Mouse (Mus musculus): ENCODE results near the gene Tmprss7. TPM values are rescaled to one million over a fixed set of nuclear protein-coding genes. Genes with fewer than 3 reads are reported as not detected.

Tmprss7 gene
- total and polyA plus RNA-seq, 3 experiments: not detected

- no peaks in the 10 kb centered on the region for H3K27me3 ChIP-seq (ENCODE audit: control insufficient read depth, insufficient read depth, low read length)
- intact Hi-C loops (cut with DNase I): no loop called here
- no peak overlapping the region for H3K27ac ChIP-seq
- TF ChIP-seq EP300 (IDR thresholded peaks at IDR 0.05; ENCODE audit: insufficient read depth, low read depth, low read length) (no peak), POLR2A (IDR thresholded peaks at IDR 0.05; ENCODE audit: insufficient read depth, low read depth, low read length) (no peak), CTCF (IDR thresholded peaks at IDR 0.05) (no peak)
- WGBS: 65% methylated on average over 5 of the region's 5 CpGs
- H3K9ac ChIP-seq (ENCODE audit: low read depth, low read length): no peak overlapping the region
- DNase-seq: no peak
- no peaks in the 10 kb centered on the region for H3K36me3 ChIP-seq (ENCODE audit: control insufficient read depth, insufficient read depth, low read length)
- no peak overlapping the region for H3K4me3 ChIP-seq
- no peaks in the 10 kb centered on the region for H3K79me2 ChIP-seq (replicated peaks; ENCODE audit: control insufficient read depth, insufficient read depth, low read length)
- H3K4me1 ChIP-seq (ENCODE audit: control insufficient read depth, insufficient read depth, low read length): no peaks in the 10 kb centered on the region
These were observed 21.2 kb upstream of the Tmprss7 start for GRCm38 (mm10) chr16:45714489-45715150.

DNA sequence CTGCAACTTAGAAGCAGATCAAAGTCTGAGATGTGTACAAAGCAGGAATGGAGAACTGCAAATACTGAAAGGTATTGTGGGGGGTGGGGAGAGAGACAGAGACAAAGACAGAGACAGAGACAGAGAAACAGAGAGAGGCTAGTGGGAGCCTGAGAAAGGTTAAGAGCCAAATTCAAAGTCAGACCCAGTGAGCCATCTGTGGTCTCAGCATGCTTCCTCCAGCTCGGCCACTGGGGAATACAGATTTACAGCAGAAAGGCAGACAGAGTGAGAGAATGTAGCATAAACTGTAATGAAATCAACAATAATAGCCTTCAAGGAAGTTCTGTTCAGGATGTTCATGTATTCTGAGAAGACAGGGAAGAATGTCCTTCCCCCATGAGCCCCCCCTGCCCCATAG, 20.4 kb upstream of the Tmprss7 start:
- TF ChIP-seq CTCF (IDR thresholded peaks at IDR 0.05) (no peak), EP300 (IDR thresholded peaks at IDR 0.05; ENCODE audit: insufficient read depth, low read depth, low read length) (no peak), POLR2A (IDR thresholded peaks at IDR 0.05; ENCODE audit: insufficient read depth, low read depth, low read length) (no peak)
- H3K27me3 ChIP-seq (ENCODE audit: control insufficient read depth, insufficient read depth, low read length): no peaks in the 10 kb centered on the region
- DNase-seq: no peak
- H3K79me2 ChIP-seq (replicated peaks; ENCODE audit: control insufficient read depth, insufficient read depth, low read length): no peaks in the 10 kb centered on the region
- no peaks in the 10 kb centered on the region for H3K4me1 ChIP-seq (ENCODE audit: control insufficient read depth, insufficient read depth, low read length)
- 62% methylated on average over 1 of the region's 1 CpGs for WGBS
- H3K27ac ChIP-seq: no peak overlapping the region
- H3K4me3 ChIP-seq: no peak overlapping the region
- intact Hi-C loops (cut with DNase I): no loop called here
- no peak overlapping the region for H3K9ac ChIP-seq (ENCODE audit: low read depth, low read length)
- no peaks in the 10 kb centered on the region for H3K36me3 ChIP-seq (ENCODE audit: control insufficient read depth, insufficient read depth, low read length)

DNA sequence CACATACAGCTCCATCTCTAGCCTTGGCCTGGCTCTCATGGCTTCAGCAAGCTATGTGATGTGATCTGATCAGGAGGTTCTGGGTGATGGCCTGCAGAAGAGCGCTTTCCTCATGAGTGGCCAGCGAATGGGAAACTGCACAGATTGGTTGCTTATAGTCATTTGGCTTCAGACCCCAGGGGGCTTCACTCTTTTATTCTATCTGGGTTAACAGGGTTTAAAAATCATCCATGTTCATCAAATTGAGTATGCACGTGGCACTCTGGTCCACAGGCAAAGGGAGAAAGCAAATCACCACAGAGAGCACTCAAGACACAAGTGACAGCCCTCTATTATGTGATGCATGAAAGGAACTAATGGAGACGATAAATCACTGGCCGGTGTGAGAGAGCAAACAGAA, 19.8 kb upstream of the Tmprss7 start:
- Histone ChIP-seq H3K9ac (ENCODE audit: low read depth, low read length) (no peak overlapping the region), H3K4me1 (ENCODE audit: control insufficient read depth, insufficient read depth, low read length) (no peaks in the 10 kb centered on the region), H3K4me3 (no peak overlapping the region), H3K36me3 (ENCODE audit: control insufficient read depth, insufficient read depth, low read length) (no peaks in the 10 kb centered on the region), H3K27ac (no peak overlapping the region), H3K79me2 (replicated peaks; ENCODE audit: control insufficient read depth, insufficient read depth, low read length) (no peaks in the 10 kb centered on the region), H3K27me3 (ENCODE audit: control insufficient read depth, insufficient read depth, low read length) (no peaks in the 10 kb centered on the region)
- TF ChIP-seq POLR2A (IDR thresholded peaks at IDR 0.05; ENCODE audit: insufficient read depth, low read depth, low read length) (no peak), EP300 (IDR thresholded peaks at IDR 0.05; ENCODE audit: insufficient read depth, low read depth, low read length) (no peak), CTCF (IDR thresholded peaks at IDR 0.05) (no peak)
- 90% methylated on average over 5 of the region's 5 CpGs for WGBS
- intact Hi-C loops (cut with DNase I): no loop called here
- no peak for DNase-seq

DNA sequence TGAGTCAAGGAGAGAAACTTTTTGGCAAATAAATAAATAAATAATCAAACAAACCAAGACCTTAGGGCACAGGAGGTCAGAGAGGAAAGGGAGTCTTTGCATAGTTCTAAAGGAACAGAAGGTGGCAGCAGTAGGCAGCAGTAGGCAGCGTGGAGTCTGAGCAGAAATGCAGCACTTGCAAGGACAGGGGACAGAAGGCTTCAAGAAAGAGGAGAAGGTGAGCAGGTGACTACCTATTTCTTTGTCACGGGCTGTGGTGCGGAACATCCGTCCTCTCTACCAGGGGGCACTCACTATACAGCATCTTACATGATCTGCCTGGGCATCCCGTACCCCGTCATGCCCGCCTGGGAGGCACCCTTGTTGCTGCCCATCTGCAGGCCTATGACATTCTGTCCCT, 17.8 kb upstream of the Tmprss7 start:
- whole genome bisulfite sequencing: 83% methylated on average over 7 of the region's 7 CpGs
- Histone ChIP-seq H3K9ac (ENCODE audit: low read depth, low read length) (no peak overlapping the region), H3K36me3 (ENCODE audit: control insufficient read depth, insufficient read depth, low read length) (no peaks in the 10 kb centered on the region), H3K27ac (no peak overlapping the region), H3K4me3 (no peak overlapping the region), H3K79me2 (replicated peaks; ENCODE audit: control insufficient read depth, insufficient read depth, low read length) (no peaks in the 10 kb centered on the region), H3K4me1 (ENCODE audit: control insufficient read depth, insufficient read depth, low read length) (no peaks in the 10 kb centered on the region), H3K27me3 (ENCODE audit: control insufficient read depth, insufficient read depth, low read length) (no peaks in the 10 kb centered on the region)
- intact Hi-C loops (cut with DNase I): no loop called here
- TF ChIP-seq CTCF (IDR thresholded peaks at IDR 0.05): peak; percentile 42
- TF ChIP-seq POLR2A (IDR thresholded peaks at IDR 0.05; ENCODE audit: insufficient read depth, low read depth, low read length): no peak
- TF ChIP-seq EP300 (IDR thresholded peaks at IDR 0.05; ENCODE audit: insufficient read depth, low read depth, low read length): no peak
- no peak for DNase-seq

- Histone ChIP-seq H3K36me3 (ENCODE audit: control insufficient read depth, insufficient read depth, low read length) (no peaks in the 10 kb centered on the region), H3K4me3 (no peak overlapping the region), H3K4me1 (ENCODE audit: control insufficient read depth, insufficient read depth, low read length) (no peaks in the 10 kb centered on the region), H3K79me2 (replicated peaks; ENCODE audit: control insufficient read depth, insufficient read depth, low read length) (no peaks in the 10 kb centered on the region), H3K27me3 (ENCODE audit: control insufficient read depth, insufficient read depth, low read length) (no peaks in the 10 kb centered on the region), H3K27ac (no peak overlapping the region), H3K9ac (ENCODE audit: low read depth, low read length) (no peak overlapping the region)
- TF ChIP-seq CTCF (IDR thresholded peaks at IDR 0.05): no peak
- TF ChIP-seq EP300 (IDR thresholded peaks at IDR 0.05; ENCODE audit: insufficient read depth, low read depth, low read length): no peak
- 56% methylated on average over 5 of the region's 5 CpGs for WGBS
- DNase-seq: no peak
- intact Hi-C loops (cut with DNase I): no loop called here
These were observed 5.8 kb upstream of the Tmprss7 start for GRCm38 (mm10) chr16:45699301-45699700.

GRCm38 (mm10) chr16:45697996-45698395, 4.5 kb upstream of the Tmprss7 start:
- TF ChIP-seq CTCF (IDR thresholded peaks at IDR 0.05) (no peak), EP300 (IDR thresholded peaks at IDR 0.05; ENCODE audit: insufficient read depth, low read depth, low read length) (no peak), POLR2A (IDR thresholded peaks at IDR 0.05; ENCODE audit: insufficient read depth, low read depth, low read length) (no peak)

More at GRCm38 (mm10) chr16:45697996-45698395, 4.5 kb upstream of the Tmprss7 start:
- intact Hi-C loops (cut with DNase I): no loop called here
- no peaks in the 10 kb centered on the region for H3K36me3 ChIP-seq (ENCODE audit: control insufficient read depth, insufficient read depth, low read length)
- no peaks in the 10 kb centered on the region for H3K4me1 ChIP-seq (ENCODE audit: control insufficient read depth, insufficient read depth, low read length)
- no peaks in the 10 kb centered on the region for H3K79me2 ChIP-seq (replicated peaks; ENCODE audit: control insufficient read depth, insufficient read depth, low read length)
- DNase-seq: no peak
- no peaks in the 10 kb centered on the region for H3K27me3 ChIP-seq (ENCODE audit: control insufficient read depth, insufficient read depth, low read length)
- no peak overlapping the region for H3K9ac ChIP-seq (ENCODE audit: low read depth, low read length)
- no peak overlapping the region for H3K4me3 ChIP-seq
- 58% methylated on average over 6 of the region's 6 CpGs for WGBS
- H3K27ac ChIP-seq: no peak overlapping the region
